Mouse (Mus musculus): ENCODE results near the gene Foxc2.
"Not testable (repeated sequence)": the region's sequence is repeated elsewhere in the genome, so short reads cannot be mapped to it uniquely, and the experiment has no call there.

Foxc2 gene

DNA sequence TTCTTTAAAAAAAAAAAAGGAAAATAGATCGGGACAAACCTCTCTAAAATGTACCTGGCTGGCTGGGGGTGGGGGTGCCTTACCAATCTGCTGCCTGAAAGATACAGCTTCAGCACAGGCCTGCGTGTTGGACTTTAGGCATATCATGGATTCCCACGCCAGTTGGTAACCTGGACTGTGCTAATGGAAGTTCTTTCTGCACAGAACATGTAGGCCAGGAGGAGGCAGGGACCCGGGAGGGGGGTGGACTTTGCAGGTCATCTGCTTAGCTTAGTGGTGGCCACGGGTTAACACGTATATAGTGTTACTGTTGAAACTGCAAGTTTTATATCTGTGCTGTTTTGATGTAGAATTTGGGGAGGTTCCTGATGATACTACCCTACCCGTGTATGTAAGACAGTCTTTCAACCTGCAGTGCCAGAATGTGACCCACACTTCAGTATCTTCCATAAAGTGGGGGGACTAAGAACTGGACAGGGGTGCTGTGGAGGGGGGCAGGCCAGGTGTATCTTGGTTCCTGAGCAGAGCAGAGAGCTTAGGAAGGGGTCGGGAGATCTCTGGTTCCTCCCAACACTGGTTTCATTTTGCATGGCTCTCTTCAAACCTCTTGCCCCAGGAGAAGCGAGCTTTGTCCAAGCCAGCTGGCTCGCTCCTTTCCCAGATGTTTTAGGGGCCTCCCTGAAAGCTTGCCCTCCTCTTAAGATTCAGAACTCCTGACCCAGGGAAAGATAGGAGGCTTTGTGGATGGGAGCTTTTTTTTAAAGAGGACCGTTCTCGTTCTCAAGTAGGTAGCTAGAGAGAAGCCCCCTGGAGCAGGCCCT lies 3.9 kb downstream of the Foxc2 start:
- no peak for DNase-seq (ENCODE audit: low spot score)

DNA sequence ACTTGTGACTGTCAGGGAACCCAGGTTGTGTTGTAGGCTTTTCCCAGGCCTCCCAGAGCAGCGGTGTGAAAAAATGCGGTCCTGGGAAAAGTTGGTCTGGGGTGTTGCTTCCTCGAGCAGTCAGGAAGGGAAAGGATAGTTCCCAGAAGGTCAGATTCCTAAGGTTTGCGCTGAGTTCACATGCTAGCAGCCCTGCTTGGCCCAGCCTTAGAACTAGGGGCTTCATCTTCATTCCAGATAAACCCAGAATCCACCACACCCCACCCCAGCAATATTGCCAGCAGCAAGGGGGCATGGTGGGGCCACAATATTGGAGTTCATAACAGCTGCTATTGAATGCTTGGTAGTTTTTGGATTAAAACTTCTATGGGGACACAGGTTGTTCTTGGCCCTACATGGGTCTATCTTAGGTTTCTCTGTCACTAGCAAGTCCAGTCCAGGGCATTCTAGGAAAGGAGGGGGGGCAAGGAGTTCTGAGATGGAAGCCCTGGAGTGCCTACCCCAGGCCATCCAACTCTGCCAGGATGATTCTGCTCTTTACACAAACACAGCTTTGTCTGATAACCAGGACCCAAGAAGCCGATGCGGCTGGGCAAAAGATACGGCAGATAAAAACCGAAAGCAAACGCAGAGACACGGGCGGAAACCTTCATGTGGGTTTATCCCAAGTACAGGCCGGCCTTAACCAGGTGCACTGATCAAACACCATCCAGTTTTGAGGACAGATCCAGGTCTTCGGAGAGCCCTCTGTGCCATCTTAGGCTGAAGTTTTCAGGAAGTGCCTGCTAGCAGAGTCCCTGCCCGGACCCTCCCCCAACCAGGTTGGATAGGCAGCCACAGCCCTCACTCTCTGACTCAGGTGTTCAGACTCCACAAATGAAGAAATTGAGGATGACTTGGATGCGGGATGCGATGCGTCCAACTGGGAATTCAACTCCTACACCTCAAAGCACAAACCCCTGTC lies 4.8 kb downstream of the Foxc2 start:
- DNase-seq (ENCODE audit: low spot score): no peak

DNA sequence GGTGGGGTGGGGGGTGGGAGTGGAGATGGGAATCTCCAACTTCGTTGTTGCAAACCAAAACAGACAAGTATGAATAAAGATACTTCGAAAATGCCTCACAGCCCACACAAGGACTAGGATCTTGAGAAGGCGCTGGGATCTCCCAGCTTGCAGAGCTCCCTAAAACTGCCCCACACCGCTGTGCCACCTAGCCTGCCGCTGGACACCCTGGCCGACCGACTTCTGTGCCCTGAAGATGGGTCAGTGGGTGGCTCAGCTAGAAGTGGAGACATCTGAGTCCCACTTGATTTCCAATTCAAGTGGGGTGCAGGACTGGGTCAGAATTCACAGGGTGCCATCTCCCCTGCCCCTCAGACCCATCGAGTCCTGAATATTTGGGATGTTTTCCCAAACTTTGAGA lies 5.7 kb downstream of the Foxc2 start:
- DNase-seq (ENCODE audit: low spot score): no peak

DNA sequence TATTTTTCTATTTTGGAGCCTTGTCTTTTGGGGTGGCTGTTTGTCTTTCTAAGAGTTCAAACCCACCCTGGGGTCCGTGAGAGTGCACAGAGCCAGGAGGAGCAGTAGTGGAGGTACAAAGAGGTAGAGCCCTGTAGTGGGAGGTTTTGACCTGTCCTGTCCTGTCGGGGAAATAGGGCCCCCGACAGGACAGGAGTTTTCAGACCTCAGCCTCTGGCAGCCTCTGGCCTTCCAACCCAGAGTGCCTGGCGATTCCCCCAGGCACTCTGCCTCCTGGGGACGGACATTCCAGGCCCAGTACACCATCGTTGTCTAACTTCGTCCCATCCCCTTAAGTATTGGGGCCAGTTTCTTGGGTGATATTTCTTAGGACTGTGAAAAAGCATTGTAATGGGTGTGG lies 6.4 kb downstream of the Foxc2 start:
- no peak for DNase-seq (ENCODE audit: low spot score)

DNA sequence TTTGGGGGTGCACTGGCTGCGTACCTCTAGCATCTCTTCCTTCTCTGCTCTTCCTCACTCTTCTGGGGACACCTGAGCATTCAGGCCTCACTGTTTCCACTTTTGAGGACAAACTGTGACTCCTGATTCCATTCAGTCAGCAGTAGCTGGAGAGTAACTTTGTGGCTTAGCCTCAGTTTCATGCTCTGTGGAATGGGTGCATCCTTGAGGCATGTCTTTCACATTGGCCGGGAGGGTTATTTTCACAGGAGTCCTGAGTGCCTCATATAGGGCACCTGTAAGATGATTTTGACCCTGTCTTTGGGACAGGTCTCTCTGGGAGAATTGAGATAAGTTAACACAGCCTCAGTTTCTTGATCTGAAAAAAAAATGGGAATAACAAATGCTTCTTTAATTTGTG lies 7.1 kb downstream of the Foxc2 start:
- DNase-seq (ENCODE audit: low spot score): no peak

DNA sequence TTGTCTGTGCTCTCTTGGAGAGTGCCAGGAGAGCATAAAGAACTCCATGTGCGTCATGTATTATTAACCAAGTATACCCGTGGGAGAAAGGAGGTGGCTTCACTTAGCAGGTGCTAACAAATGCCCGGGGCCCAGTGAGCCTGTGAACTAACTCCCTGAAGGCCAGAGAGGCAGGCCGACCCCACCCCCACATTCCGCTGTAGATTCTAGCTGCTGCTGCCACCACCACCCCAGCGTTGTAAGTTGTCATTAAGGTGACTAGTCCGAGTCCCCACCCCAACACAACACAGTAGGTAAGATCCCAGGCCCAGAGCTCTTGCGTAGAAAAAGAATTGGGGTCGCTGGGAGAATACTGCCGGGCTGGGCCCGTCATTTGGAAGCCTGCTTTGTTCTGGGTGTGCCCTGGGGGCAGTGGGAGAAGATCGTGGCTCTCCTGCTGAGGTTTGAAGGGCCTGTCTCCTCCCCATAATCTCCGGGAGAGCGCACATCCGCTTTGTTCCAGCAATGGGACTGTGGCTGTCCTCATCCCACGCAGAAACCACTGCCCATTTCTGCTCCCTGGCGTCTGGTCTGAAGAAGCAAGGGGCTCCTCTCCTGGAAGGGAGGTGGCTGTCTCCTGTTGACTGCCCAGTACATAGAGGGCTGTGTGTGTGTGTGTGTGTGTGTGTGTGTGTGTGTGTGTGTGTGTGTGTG lies 8.7 kb downstream of the Foxc2 start:
- DNase-seq (ENCODE audit: low spot score): no peak

DNA sequence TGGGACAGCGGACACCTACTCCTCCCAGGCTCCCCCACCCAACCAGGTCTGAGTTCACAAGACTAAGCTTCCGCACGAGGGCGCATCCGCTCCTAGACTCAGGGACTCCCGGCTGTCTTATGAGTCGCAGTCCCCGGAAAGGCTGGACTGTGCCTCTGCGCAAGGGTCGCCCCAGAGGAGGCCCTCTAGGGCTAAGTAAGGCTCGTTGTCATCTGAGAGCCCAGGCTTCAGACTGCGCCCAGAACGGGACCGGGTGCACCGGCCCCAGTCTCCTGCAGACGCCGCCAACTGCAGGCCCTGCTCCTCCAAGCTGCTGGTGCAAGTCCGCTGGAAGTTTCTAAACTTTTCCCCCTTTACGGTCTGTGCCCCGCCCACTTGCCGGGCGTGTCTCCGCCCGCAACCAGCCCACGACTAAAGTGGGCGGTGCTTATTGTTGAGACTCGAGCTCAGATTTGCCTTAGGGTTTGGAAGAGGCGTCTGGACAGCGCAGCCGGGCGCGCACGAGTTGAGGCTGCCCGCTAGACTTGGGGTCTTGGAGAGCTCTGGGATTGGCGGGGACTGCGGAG lies 9.4 kb downstream of the Foxc2 start:
- DNase-seq (ENCODE audit: low spot score): peak; percentile 60

DNA sequence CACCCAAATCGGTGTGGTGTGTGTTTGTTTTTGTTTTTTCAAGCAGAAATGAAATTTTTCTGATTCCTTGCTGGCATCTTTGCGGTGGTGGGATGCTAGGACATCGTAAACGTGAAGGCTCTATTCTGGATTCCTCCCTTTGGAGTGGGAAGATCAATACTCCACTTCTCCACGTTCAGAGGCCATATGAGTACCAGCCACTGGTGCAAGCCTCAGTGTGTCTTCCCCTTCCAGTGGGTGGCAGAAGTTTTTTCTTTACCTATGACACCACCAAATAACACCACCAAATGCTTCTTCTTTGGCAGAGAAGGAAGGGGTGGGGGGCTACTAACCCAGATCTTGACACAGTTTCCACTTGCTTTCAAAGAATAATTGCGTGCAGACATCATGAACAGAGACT lies 10.2 kb downstream of the Foxc2 start:
- DNase-seq (ENCODE audit: low spot score): no peak

DNA sequence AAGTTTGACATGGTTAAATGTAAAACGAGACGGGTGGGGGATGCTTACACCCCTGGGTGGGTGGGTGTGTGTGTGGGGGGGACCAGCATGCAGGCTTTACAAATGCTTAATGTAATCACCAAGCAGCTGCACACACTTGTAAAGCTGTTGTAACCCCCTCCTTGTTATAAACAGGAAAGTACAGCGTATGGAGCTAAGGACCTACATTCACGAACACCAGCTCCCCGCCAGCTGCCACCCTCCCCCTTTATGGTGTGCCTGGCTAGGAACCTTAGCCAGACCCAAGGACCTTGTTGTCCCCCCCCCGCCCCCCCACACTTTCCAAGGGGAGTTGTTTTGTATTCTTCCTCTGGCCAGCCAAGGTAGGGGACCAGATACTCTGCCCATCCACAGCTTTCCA lies 10.7 kb downstream of the Foxc2 start:
- DNase-seq (ENCODE audit: low spot score): no peak

DNA sequence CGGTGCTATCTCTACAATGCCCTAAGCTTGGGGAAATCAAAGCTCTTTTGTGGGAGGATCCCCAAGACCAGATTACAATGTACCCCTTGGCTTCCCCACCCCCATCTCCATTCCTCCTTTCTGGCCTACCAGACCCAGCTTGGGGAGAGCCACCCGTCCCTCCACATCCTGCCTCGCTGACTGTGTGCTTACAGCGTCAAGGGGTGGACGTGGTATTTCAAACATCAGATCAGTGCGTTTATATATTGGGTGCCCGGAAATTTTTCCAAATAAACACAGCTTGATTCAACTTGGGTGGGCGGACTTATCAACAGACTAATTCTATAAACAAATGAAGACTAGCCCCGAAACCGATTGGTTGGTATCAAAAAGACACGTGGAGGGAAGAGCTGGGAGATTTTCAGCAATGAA lies 11.3 kb downstream of the Foxc2 start:
- DNase-seq (ENCODE audit: low spot score): no peak

DNA sequence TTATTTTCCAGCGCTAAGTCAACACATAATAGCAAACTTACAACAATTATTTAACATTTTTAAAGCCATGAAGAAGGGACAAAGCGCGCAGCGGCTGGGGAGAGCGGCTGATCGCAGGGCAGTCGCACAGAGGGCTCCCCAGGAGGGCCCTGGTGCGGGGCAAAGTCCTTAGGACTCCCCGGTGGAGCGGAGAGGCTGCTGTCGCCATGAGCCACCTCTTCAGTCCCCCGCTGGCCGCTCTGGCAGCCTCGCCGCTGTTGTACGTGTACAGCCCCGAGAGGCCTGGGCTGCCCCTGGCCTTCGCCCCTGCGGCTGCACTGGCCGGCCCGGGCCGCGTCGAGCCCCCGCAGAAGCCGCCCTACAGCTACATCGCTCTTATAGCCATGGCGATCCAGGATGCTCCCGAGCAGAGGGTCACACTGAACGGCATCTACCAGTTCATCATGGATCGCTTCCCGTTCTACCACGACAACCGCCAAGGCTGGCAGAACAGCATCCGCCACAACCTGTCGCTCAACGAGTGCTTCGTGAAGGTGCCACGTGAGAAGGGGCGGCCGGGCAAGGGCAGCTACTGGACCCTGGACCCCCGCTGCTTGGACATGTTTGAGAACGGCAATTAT lies 11.9 kb downstream of the Foxc2 start, which contains the start of gene Foxl1:
Gene Foxl1 (plus strand): TSS at position 185 of the 620 bp plus-strand sequence.
- DNase-seq (ENCODE audit: low spot score): no peak

DNA sequence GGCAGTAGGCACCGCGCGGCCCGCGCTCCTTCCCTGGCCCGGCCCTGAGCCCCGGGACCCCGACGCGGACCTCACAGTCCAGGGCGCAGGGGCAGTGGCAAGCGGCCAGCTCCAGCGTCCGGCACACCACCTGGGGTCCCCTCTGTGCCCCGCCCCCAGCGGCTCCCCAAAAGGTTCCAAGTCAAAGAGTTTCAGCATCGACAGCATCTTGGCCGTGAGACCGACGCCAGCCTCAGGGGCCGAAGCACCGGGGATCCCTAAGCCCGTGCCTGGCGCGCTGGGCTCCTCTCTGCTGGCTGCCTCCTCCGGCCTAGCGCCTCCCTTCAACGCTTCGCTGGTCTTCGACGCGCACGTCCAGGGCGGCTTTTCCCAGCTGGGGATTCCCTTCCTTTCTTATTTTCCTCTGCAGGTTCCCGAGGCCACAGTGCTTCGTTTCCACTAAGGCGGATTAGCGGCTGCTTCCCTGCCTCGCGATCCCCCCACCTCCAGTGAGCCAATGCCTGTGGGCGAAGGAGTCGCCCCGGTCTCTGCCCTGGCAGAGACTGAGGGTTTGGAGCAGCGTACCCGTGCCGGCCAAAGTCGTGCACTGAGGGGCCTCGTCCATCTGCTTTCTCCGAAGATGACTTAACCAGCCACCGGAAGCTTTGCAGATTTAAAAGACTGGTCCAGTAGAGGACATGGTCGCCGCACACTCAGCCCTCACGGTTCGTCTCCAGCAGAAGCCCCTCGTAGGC lies 12.7 kb downstream of the Foxc2 start:
- DNase-seq (ENCODE audit: low spot score): no peak

DNA sequence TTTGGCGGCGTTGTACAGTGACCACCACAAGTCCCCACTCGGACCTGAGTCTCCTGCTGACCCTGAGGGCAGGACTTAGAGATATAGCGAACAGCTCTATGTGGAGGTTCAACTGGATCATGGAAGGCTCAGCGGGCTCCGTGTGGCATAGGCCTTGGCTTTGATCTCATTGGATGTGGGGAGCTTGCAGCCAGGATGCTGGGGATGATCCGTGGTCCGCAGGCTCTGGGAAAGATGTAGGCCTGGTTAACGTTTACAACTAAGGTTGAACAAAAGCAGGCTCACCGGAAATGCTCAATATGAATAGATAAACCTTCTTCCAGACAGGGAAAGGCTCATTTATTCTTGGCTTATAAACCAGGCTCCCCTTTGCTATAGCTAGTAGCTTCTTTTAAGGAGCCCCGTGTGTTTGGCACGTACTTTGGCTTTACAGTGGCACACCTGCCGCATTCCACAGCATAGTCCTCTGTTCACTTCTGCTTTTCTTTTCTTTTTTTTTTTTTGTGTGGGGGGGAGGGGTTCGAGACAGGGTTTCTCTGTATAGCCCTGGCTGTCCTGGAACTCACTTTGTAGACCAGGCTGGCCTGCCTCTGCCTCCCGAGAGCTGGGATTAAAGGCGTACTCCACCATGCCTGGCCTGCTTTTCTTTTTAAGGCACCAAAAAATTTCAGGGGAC lies 13.4 kb downstream of the Foxc2 start:
- DNase-seq (ENCODE audit: low spot score): no peak

DNA sequence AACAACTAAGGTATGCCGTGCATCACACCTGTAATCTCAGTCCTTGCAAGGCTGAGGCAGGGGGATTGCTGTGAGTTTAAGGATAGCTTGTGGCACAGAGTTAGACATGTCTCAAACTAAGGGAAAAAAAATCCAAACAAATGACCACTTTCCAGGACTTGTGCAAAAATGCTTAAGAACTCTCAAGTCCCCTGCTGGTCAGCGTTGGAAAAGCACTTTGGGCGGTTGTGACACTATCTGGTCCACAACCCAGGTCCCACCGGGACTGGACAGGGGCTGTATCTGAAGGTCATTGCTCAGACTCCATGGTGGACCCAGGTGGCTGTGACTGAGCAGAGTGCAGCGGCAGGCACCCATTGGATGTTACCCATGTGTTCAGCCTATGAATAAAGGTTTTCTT lies 14.6 kb downstream of the Foxc2 start:
- DNase-seq (ENCODE audit: low spot score): no peak

DNA sequence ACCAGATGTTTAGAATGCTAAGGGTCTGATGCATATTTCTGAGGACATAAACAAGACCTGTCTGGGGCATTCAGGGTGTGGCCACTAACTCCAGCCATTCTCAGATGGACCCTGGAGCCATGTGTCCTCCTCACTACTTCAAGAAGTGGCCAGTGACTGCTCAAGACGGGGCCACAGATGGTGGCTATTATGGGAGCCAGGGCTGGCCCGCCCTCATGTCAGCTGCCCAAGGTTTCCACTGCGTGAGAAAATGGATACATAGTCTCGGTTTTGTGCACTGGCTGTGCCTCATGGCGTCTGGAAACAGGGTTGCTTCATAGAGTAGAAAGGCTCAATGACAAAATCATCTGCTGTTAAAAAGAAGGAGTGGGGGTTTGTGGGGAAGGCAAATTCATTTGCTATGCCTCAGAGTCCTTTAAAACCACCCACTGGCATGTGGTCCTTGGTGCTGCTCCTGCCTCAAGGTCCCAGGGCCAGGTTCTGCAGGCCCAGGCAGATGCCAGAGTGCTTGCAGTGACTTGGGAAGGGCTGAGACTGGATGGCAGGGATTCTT lies 17.1 kb downstream of the Foxc2 start:
- no peak for DNase-seq (ENCODE audit: low spot score)

DNA sequence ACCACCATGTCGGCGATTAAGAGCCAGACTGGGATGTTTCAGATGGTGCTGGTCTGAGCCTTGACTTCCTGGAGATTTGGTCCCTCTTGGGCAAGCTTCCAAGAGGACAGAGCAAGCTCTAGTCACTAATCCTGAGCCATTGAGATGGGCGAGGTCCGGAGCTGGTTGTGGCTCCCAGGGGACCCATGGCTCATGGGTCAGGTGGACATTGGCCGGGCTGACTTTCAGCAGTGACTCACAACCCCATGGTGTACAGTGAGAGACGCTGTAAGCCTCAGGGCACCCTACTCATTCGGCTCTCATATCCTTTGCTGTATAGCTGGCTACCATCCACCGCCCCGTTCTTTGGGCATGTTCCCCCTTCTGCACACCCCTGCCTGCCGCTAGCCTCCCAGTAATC lies 18.1 kb downstream of the Foxc2 start:
- DNase-seq (ENCODE audit: low spot score): no peak

DNA sequence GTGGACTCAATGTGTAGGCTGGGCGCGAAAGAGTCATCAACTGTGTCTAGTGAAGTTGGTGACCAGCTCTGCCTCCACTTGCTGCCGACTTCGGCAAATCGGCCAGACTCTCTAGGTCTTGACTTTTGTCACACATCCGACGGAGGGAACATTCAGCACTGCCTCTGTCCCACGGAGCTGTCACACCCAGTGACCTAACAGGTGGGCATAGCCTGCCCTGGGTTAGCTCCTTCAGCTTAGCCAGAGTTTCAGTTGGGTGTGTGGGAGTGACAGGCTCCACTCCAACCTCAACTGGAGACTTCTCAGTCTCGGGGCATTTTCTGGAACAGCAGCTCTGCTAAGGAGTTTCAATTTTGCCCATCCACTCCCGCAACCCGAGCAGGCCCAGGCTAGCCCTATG lies 18.5 kb downstream of the Foxc2 start:
- DNase-seq (ENCODE audit: low spot score): no peak

DNA sequence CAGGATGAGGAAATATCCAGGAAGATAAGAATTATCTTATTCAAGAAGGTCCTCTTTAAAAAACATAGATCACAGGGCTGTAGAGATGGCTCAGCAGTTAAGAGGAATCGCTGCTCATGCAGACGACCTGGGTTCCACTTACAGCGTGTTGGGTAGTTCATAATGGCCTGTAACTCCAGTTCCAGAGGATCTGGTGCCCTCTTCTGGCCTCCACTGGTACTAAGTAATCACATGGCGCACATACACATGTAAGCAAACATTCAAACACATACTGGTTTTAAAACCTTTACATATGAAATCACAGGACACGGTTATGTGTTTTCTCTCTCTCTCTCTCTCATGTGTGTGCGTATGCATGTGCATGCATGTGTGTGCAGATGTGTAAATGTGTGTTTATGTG lies 20.9 kb downstream of the Foxc2 start:
- DNase-seq (ENCODE audit: low spot score): no peak

DNA sequence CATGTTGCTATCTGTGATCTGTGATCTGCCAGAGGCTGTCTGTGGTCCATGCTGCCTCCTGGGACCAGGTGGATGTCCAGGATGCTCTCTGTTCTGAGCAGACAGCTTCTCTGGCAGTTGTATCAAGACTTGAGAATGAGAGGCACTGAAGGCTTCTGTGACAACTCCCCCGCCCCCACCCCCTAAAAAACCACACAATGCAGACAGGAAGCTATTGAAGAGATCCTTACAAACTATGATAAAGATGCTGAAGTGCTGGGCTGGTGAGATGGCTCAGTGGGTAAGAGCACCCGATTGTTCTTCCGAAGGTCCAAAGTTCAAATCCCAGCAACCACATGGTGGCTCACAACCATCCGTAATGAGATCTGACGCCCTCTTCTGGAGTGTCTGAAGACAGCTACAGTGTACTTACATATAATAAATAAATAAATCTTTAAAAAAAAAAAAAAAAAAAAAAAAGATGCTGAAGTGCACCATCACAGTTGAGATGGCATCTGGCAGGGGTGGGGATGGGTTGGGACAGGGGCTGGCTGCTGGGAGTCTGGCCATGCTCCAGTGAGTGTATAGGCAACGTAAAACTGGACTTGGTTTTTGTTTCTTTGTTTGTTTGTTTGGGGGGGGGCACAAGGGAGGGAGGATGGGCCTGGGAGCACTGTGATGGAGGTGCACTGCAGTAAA lies 29.6 kb downstream of the Foxc2 start:
- DNase-seq (ENCODE audit: low spot score): not testable (repeated sequence)
